Mouse (Mus musculus) kidney, adult 2 months (tissue): ENCODE measurements at regions not wholly inside any gene's neighbourhood (a gene's known extent, or its start where the extent isn't known, plus 50 kb on each side); places are given as distances from the start of the nearest gene placed in this dataset.

Experiments
- CTCF ChIP-seq: fragments of 200-500 bp; conservative IDR thresholded peaks from 2 replicates; pipeline ENCODE4 v1.5.1; 2011; ENCODE audit warnings: low read depth, mild to moderate bottlenecking, control low read depth, low read length, moderate library complexity, mixed read lengths; ENCODE audit not compliant: insufficient read depth, insufficient read length
- POLR2A ChIP-seq: fragments of 200-500 bp; IDR thresholded peaks from one replicate; pipeline ENCODE4 v1.6.1; 2011; ENCODE audit warnings: low read depth, low read length, control low read depth

DNA sequence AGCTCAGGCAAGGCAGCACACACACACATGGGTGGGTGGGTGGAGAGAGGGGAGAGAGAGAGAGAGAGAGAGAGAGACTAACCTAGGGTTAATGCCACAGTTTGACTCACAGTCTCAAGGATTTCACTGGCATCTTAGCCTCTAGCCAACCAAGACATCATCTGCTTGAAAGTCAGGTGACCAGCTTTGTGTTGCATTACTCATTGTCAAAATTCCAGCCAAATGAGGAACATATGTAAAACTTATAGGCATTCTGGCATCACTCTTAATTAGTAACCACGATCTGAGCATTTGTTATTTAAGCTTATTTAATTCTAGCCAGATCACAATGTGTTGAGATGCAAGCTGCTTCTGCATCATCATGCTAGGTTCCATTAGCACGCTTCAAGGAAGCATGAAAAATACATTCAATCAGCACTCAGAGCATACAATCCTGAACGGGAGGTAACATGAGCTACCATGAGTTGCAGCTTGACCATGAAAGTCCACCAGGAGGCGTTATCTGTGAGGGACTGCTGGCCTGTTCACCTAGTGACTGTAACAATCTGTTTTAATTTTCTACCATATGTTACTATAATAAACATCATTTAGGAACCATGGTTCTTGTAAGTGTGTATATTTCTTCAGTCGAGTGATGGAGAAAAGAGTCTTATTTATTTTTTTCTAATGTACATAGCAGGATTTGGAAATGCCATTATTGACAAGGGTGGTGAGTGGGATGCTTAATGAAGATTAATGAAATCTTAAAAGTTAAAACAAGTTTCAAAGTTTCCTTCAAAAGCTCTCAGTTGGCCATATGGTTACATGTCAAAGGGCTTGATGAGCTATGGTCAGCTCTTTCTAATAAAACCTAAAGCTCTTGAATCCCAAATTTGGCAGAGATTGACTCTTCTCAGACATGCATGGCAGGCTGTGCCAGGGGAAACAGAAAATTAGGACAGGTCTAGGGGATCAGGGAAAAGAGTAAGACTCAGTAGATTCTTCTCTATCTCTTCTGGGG is 572.4 kb upstream of the Kif18a start:
- TF ChIP-seq POLR2A (no peak), CTCF (no peak)
